Mouse (Mus musculus) limb, embryonic 12.5 days (tissue): ENCODE measurements around the gene Dmgdh. TPM values are rescaled to one million over a fixed set of nuclear protein-coding genes. Genes with fewer than 3 reads are reported as not detected.

Source experiments
- ATAC-seq: fragments of 200-750 bp; cut with Nextera tagmentation; 2 replicates; pipeline ENCODE4 v1.8.0; 2017; ENCODE audit warnings: low read depth, moderate TSS enrichment; ENCODE audit not compliant: insufficient number of reproducible peaks, insufficient read depth, low FRiP score, low TSS enrichment
- H3K27ac ChIP-seq: fragments of 300-500 bp; sonication (generic); 2 replicates; pipeline ENCODE4 v1.5.1; 2016; ENCODE audit warnings: mild to moderate bottlenecking, moderate library complexity
- H3K27me3 ChIP-seq: fragments of 300-500 bp; sonication (generic); 2 replicates; pipeline ENCODE4 v1.6.1; 2016; ENCODE audit warnings: mild to moderate bottlenecking, moderate library complexity
- H3K36me3 ChIP-seq: fragments of 300-500 bp; sonication (generic); 2 replicates; pipeline ENCODE4 v1.6.1; 2016; ENCODE audit warnings: mild to moderate bottlenecking, moderate library complexity
- H3K4me1 ChIP-seq: fragments of 300-500 bp; sonication (generic); replicated peaks from 2 replicates; pipeline ENCODE4 v1.6.1; 2016
- H3K4me2 ChIP-seq: fragments of 300-500 bp; sonication (generic); 2 replicates; pipeline ENCODE4 v1.6.1; 2016; ENCODE audit warnings: mild to moderate bottlenecking, moderate library complexity
- H3K4me3 ChIP-seq: fragments of 300-500 bp; sonication (generic); replicated peaks from 2 replicates; pipeline ENCODE4 v1.5.1; 2016; ENCODE audit warnings: mild to moderate bottlenecking
- H3K9ac ChIP-seq: fragments of 300-500 bp; sonication (generic); replicated peaks from 2 replicates; pipeline ENCODE4 v1.6.1; 2016; ENCODE audit warnings: mild to moderate bottlenecking, moderate library complexity
- H3K9me3 ChIP-seq: fragments of 300-500 bp; sonication (generic); 2 replicates; pipeline ENCODE4 v1.6.1; 2016; ENCODE audit warnings: mild to moderate bottlenecking, moderate library complexity
- WGBS: fragments of 180-500 bp; shearing (Covaris S2); methylation state at CpG from one replicate; pipeline ENCODE4 v1.1.7; 2016; 5-methylcytosine and 5-hydroxymethylcytosine counted together
- polyA plus RNA-seq: library from polyadenylated mRNA; unstranded; fragments of >200 nt; fragmentation: Nextera tagmentation; extraction: Ambion mirVana; gene quantifications from 2 replicates; pipeline ENCODE4 v1.2.1, GENCODE M21; 2016

Dmgdh gene
- polyA plus RNA-seq, 1 experiment from 2014 or later: not detected

GRCm38 (mm10) chr13:93772279-93772636 lies 98.0 kb downstream of the Dmgdh start:
- H3K9me3 ChIP-seq: no peaks in the 10 kb centered on the region
- H3K4me2 ChIP-seq: peak overlapping the region; percentile 89
- peak overlapping the region; percentile 67 for H3K4me3 ChIP-seq
- 35% methylated on average over 8 of the region's 8 CpGs for WGBS
- no peaks in the 10 kb centered on the region for H3K36me3 ChIP-seq
- H3K9ac ChIP-seq: peak overlapping the region; percentile 88
- peaks cover 13% of the 10 kb centered on the region for H3K4me1 ChIP-seq
- H3K27me3 ChIP-seq: no peaks in the 10 kb centered on the region
- peak overlapping the region; percentile 95 for H3K27ac ChIP-seq
- no peak; the same call in 1 of the 2 replicates for ATAC-seq

GRCm38 (mm10) chr13:93772861-93773260 lies 98.6 kb downstream of the Dmgdh start:
- Histone ChIP-seq H3K4me1 (peaks cover 13% of the 10 kb centered on the region), H3K4me3 (peak overlapping the region; percentile 67; the same call in 1 of the 2 replicates), H3K4me2 (peak overlapping the region; percentile 89), H3K27ac (no peak overlapping the region), H3K36me3 (no peaks in the 10 kb centered on the region), H3K9me3 (no peaks in the 10 kb centered on the region), H3K27me3 (no peaks in the 10 kb centered on the region), H3K9ac (no peak overlapping the region)
- WGBS: 50% methylated on average over 7 of the region's 7 CpGs
- no peak for ATAC-seq

GRCm38 (mm10) chr13:93773704-93774315 lies 99.6 kb downstream of the Dmgdh start:
- H3K9me3 ChIP-seq: no peaks in the 10 kb centered on the region
- H3K27me3 ChIP-seq: no peaks in the 10 kb centered on the region
- H3K36me3 ChIP-seq: no peaks in the 10 kb centered on the region
- no peak overlapping the region for H3K4me3 ChIP-seq
- peaks cover 13% of the 10 kb centered on the region for H3K4me1 ChIP-seq
- H3K4me2 ChIP-seq: no peak overlapping the region
- peak overlapping the region; percentile 45; the same call in 1 of the 2 replicates for H3K27ac ChIP-seq
- H3K9ac ChIP-seq: no peak overlapping the region
- WGBS: 50% methylated on average over 7 of the region's 7 CpGs
- ATAC-seq: no peak

GRCm38 (mm10) chr13:93782823-93783222 lies 108.6 kb downstream of the Dmgdh start:
- Histone ChIP-seq H3K4me2 (no peak overlapping the region), H3K4me3 (no peak overlapping the region), H3K36me3 (no peaks in the 10 kb centered on the region), H3K27ac (no peak overlapping the region), H3K9ac (no peak overlapping the region), H3K27me3 (no peaks in the 10 kb centered on the region), H3K9me3 (0 out of 2 replicates have a peak, but pooled peaks cover 3% of the 10 kb centered on the region), H3K4me1 (peaks cover 18% of the 10 kb centered on the region)
- ATAC-seq: no peak
- 88% methylated on average over 5 of the region's 5 CpGs for WGBS

- Histone ChIP-seq H3K4me3 (no peak overlapping the region), H3K9ac (no peak overlapping the region), H3K36me3 (no peaks in the 10 kb centered on the region), H3K4me2 (no peak overlapping the region), H3K9me3 (0 out of 2 replicates have a peak, but pooled peaks cover 3% of the 10 kb centered on the region), H3K27me3 (no peaks in the 10 kb centered on the region), H3K27ac (no peak overlapping the region), H3K4me1 (peaks cover 24% of the 10 kb centered on the region)
- 77% methylated on average over 3 of the region's 3 CpGs for WGBS
- no peak for ATAC-seq
Measured at GRCm38 (mm10) chr13:93785329-93785728, 111.1 kb downstream of the Dmgdh start.

- no peaks in the 10 kb centered on the region for H3K36me3 ChIP-seq
- H3K9me3 ChIP-seq: 0 out of 2 replicates have a peak, but pooled peaks cover 3% of the 10 kb centered on the region
- H3K4me1 ChIP-seq: peaks cover 24% of the 10 kb centered on the region
- no peak overlapping the region for H3K9ac ChIP-seq
- no peak overlapping the region for H3K4me3 ChIP-seq
- no peaks in the 10 kb centered on the region for H3K27me3 ChIP-seq
- no peak overlapping the region for H3K4me2 ChIP-seq
- no peak for ATAC-seq
- 52% methylated on average over 2 of the region's 2 CpGs for WGBS
- H3K27ac ChIP-seq: no peak overlapping the region
Measured at GRCm38 (mm10) chr13:93786051-93786450, 111.8 kb downstream of the Dmgdh start.

- Histone ChIP-seq H3K4me2 (no peak overlapping the region), H3K4me1 (peaks cover 24% of the 10 kb centered on the region), H3K27me3 (no peaks in the 10 kb centered on the region), H3K36me3 (no peaks in the 10 kb centered on the region), H3K9ac (no peak overlapping the region), H3K4me3 (no peak overlapping the region), H3K27ac (no peak overlapping the region), H3K9me3 (no peaks in the 10 kb centered on the region)
- ATAC-seq: no peak
- 49% methylated on average over 8 of the region's 8 CpGs for WGBS
Measured at GRCm38 (mm10) chr13:93787647-93788046, 113.4 kb downstream of the Dmgdh start.

GRCm38 (mm10) chr13:93792945-93793642 lies 118.9 kb downstream of the Dmgdh start:
- no peak overlapping the region for H3K4me2 ChIP-seq
- ATAC-seq: peak; percentile 31; the same call in 1 of the 2 replicates
- peaks cover 7% of the 10 kb centered on the region for H3K4me1 ChIP-seq
- 0 out of 2 replicates have a peak, but pooled peaks cover 2% of the 10 kb centered on the region for H3K9me3 ChIP-seq
- peaks cover 2% of the 10 kb centered on the region; the same call in 1 of the 2 replicates for H3K36me3 ChIP-seq
- no peaks in the 10 kb centered on the region for H3K27me3 ChIP-seq
- H3K27ac ChIP-seq: no peak overlapping the region
- 0 out of 2 replicates have a peak overlapping the region, but pooled peaks have one; percentile 12 for H3K9ac ChIP-seq
- 44% methylated on average over 11 of the region's 11 CpGs for WGBS
- H3K4me3 ChIP-seq: no peak overlapping the region

- H3K4me2 ChIP-seq: no peak overlapping the region
- no peaks in the 10 kb centered on the region for H3K27me3 ChIP-seq
- H3K4me3 ChIP-seq: no peak overlapping the region
- WGBS: 71% methylated on average over 10 of the region's 10 CpGs
- no peak overlapping the region for H3K9ac ChIP-seq
- H3K9me3 ChIP-seq: 0 out of 2 replicates have a peak, but pooled peaks cover 5% of the 10 kb centered on the region
- peaks cover 3% of the 10 kb centered on the region for H3K4me1 ChIP-seq
- H3K36me3 ChIP-seq: peaks cover 8% of the 10 kb centered on the region
- H3K27ac ChIP-seq: no peak overlapping the region
- no peak for ATAC-seq
Measured at GRCm38 (mm10) chr13:93793643-93794182, 119.5 kb downstream of the Dmgdh start.

- WGBS: 78% methylated on average over 5 of the region's 5 CpGs
- Histone ChIP-seq H3K36me3 (peaks cover 8% of the 10 kb centered on the region), H3K4me3 (no peak overlapping the region), H3K9me3 (0 out of 2 replicates have a peak, but pooled peaks cover 5% of the 10 kb centered on the region), H3K27me3 (no peaks in the 10 kb centered on the region), H3K9ac (no peak overlapping the region), H3K4me1 (peaks cover 3% of the 10 kb centered on the region), H3K27ac (no peak overlapping the region), H3K4me2 (no peak overlapping the region)
- no peak for ATAC-seq
Measured at GRCm38 (mm10) chr13:93797011-93797600, 122.9 kb downstream of the Dmgdh start.
